Mouse (Mus musculus) gastrocnemius, postnatal 4 days (tissue): ENCODE measurements around the gene Poc1a. TPM values are rescaled to one million over a fixed set of nuclear protein-coding genes. Genes with fewer than 3 reads are reported as not detected.

Experiments
- DNase-seq, 2 experiments: peaks; one replicate each; pipeline ENCODE4 v3.0.0; 2021 to 2022; ENCODE audit warnings: low spot score in 2 of 2, mixed read lengths in 2 of 2
- long read RNA-seq, 2 experiments: library from polyadenylated mRNA; stranded (forward); transcript quantifications; one replicate each; pipeline ENCODE4 v2.0.0; 2021
- total RNA-seq, 2 experiments: library from RNA; stranded (reverse); gene quantifications; 2 replicates each; pipeline ENCODE4 v1.2.3; 2021

The Poc1a gene
- total RNA-seq, result 1 to 10 TPM; 5.4 to 5.8 TPM
- long read RNA-seq, experiment 1, transcript Poc1a-201 (11 exons, 2,337 nt), result major isoform, 5 of 6 reads
- long read RNA-seq, experiment 1, partial matches to known transcripts, result 0 of 6 reads
- long read RNA-seq, experiment 1, other reads (novel, unspliced or antisense), result 1 of 6 reads
- long read RNA-seq, experiment 2, partial matches to known transcripts, result 1 of 5 reads
- long read RNA-seq, experiment 2, other reads (novel, unspliced or antisense), result 3 of 5 reads

GRCm38 (mm10) chr9:106280808-106281544 lies at the start of gene Poc1a:
Gene Poc1a (plus strand): TSS chr9:106281061.
- DNase-seq, result peak; percentile 82 to 92

DNA sequence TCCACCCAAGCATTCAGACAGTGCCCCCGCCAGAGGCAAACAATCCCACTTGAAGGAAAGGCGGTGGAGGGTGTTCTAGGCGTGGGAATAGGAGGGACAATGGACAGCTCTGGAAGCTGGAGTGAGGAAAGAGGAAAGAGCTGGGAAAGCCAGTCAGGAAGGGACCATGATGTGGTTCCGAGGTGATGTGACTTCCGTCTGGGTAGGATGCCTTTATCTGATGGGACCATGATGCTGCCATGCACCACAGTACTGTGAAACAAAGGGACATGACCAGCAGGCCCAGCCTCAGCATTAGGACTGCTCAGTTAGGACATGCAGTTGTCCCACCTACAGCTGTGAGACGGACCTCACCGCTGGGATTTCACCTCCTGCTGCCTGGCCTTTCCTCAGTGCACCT lies 49.6 kb upstream of the Poc1a start:
- no peak for DNase-seq

- DNase-seq, result no peak
Measured at GRCm38 (mm10) chr9:106231816-106232215, 49.0 kb upstream of the Poc1a start.

- DNase-seq, result no peak
Measured at GRCm38 (mm10) chr9:106232956-106233355, 47.9 kb upstream of the Poc1a start.

DNA sequence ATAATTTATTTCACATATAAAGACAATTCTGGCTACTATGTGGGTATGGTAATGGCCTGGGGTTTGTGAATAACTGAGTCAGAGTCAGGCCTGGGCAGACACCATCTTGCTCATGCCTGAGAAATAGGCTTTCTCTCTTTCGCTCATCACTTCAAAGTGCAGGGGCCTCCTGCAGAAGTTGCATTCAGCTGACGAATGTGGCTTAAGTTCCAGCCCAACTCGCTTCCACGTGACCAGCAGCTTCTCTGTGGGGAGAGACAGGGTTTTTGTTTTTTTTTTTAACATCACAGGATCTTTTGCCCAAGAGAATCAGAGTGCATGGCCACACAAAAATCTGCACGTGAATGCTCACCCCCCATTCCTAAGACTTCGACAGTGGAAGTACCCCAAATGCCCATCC lies 46.9 kb upstream of the Poc1a start:
- DNase-seq, result no peak

- no peak for DNase-seq
Measured at GRCm38 (mm10) chr9:106235194-106235830, 45.5 kb upstream of the Poc1a start.

DNA sequence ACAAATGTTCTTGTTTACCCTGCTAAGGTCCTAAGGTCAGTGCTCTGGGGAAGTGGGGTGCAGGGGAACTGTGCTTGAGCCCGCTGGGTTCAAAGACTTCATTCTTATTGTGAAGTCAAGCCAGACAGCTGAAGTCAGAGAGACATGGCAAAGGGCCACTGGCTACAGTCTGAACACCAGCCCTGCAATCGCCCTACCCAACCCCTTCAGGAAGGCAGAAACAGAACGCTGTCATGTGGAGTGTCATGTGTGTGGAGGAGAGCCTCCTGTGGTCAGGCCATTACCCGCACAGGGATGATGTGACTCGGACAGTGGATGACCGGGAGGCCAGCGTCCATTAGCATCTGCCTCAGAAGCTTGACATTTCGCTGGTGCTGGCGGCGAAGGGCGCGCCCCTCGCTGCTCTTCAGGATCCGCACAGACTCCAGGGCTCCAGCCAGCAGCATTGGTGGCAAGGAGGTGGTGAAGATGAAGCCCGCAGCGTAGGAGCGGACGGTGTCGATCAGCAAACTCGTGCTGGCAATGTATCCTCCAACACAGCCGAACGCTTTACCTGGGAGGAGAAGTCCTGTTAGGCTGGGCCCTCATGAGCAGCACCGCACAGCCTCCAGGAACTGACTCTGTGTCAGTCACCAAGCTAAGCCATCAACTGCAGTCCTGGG lies 44.6 kb upstream of the Poc1a start:
- no peak for DNase-seq

GRCm38 (mm10) chr9:106236818-106237211 lies 44.0 kb upstream of the Poc1a start:
- DNase-seq, result no peak

- no peak for DNase-seq
Measured at GRCm38 (mm10) chr9:106237401-106237800, 43.5 kb upstream of the Poc1a start.

- no peak for DNase-seq
Measured at GRCm38 (mm10) chr9:106237878-106238277, 43.0 kb upstream of the Poc1a start.

DNA sequence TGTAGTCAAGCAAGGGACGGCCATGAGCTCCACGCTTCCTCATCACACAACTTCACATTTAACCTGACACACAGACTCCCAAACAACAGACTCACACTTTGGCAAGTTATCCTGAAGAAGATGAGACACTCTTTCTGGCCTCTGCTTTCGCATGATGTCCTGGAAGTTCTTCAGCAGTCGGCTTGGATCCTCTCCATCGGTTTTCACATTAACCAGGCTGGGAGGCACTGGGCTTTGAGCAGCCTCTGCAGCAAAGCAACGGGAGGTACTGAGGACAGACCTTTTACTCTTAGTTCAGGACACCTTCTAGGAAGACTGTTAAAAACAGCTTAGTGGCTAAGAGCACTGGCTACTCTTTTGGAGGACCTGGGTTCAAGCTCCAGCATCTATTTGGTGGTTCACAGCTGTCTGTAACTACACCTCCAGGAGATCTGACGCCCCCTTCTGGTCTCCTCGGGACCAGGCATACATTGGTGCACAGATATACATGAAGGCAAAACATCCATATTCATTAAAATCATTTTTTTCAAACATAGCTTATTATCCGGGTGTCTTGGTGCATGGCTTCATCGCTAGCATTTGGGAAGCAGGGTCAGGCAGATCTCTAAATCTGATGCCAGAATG lies 39.2 kb upstream of the Poc1a start:
- no peak for DNase-seq

GRCm38 (mm10) chr9:106242813-106243488 lies 37.9 kb upstream of the Poc1a start:
- no peak for DNase-seq

GRCm38 (mm10) chr9:106249550-106249949 lies 31.3 kb upstream of the Poc1a start:
- DNase-seq, result no peak

GRCm38 (mm10) chr9:106250245-106250644 lies 30.6 kb upstream of the Poc1a start:
- no peak for DNase-seq

DNA sequence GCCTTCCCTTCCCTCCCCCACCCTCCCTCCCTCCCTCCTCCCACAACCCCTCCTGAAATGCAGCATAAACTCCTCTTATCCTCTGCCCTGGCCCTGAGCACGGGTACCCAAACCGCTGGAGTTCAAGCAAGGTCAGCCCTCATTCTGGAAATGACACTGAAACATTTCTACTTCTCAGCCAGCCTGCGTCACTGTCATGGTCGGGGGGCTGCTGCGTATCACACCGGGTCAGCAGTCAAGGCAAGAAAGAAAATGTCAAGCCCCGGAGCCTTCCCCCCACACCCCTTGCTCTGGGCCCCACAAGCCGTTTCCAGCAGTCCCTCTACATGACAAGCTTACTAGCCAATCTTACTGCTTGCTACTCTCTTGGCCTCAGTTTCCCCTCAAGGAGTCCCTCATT lies 29.8 kb upstream of the Poc1a start:
- DNase-seq, result no peak

GRCm38 (mm10) chr9:106254001-106254400 lies 26.9 kb upstream of the Poc1a start:
- DNase-seq, result no peak

DNA sequence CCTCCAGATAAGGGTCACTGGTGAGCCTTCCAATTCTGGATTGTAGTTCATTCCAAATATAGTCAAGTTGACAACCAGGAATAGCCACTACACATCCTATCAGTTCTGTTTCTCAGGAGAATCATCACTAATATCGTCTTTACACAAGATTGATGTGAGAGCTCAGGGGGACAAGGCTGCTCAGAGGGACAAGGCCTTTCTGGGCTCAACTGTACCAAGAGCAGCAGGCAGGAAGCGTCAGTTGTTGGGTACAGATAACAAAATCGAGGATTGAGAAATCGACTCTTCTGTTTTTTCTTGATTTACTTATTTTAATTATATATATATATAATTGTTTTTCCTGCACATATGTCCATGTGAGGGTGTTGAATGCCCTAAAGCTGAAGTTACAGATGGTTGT lies 22.4 kb upstream of the Poc1a start:
- no peak for DNase-seq

- DNase-seq, result no peak
Measured at GRCm38 (mm10) chr9:106258990-106259389, 21.9 kb upstream of the Poc1a start.

GRCm38 (mm10) chr9:106261058-106261457 lies 19.8 kb upstream of the Poc1a start:
- DNase-seq, result no peak

DNA sequence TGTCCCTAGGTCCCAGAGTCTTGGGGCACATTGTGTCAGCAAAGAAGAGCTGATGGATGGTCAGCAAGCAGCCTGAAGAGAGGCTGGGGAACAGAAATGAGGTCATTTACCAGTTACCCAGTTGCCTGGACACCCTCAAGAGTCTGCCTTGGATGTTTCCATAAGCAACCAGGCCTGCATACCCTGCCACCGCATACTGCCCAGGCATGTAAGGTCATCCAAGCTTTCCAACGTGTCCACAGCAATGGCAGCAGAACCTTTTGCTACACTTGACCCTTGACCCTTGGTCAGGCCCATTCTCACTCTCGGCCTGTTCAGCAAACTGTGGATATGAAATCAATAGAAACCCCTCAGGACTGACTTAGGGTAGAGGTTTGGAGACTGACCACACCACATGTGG lies 19.4 kb upstream of the Poc1a start:
- DNase-seq, result no peak

DNA sequence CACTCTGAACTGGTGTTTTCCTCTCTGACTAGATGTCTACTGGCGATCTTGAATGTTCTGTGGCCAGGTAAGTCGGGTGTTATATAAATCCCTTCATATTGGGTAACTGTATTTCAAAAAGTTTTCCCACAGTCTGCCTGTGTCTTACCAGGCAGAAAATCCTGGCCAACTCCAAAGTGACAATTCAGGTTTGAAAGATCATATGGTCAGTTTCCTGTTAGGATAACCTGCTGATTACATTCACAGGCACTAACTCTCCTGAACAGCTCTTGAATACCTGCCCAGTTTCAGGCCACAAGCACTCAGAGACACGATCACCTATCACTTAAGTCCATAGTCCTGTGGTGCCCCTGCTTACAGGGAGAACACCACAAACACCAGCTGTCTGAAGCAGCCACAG lies 18.8 kb upstream of the Poc1a start:
- DNase-seq, result no peak
